Mouse (Mus musculus) embryonic facial prominence, embryonic 14.5 days (tissue): Measurements from ENCODE around the gene Cntfr. TPM values are rescaled to one million over a fixed set of nuclear protein-coding genes. Genes with fewer than 3 reads are reported as not detected.

Source experiments
- ATAC-seq: fragments of 200-750 bp; cut with Nextera tagmentation; 2 replicates; pipeline ENCODE4 v1.8.0; 2017; ENCODE audit warnings: low read depth, moderate number of reproducible peaks, moderate TSS enrichment
- DNase-seq: peaks from one replicate; pipeline ENCODE4 v3.0.0-alpha.2; 2015; ENCODE audit warnings: low spot score
- H3K27ac ChIP-seq: fragments of 300-500 bp; sonication (generic); replicated peaks from 2 replicates; pipeline ENCODE4 v1.5.1; 2014; ENCODE audit warnings: low read depth, mild to moderate bottlenecking, low read length, moderate library complexity
- H3K27me3 ChIP-seq: fragments of 300-500 bp; sonication (generic); replicated peaks from 2 replicates; pipeline ENCODE4 v1.6.1; 2014; ENCODE audit warnings: low read length; ENCODE audit not compliant: control insufficient read depth, insufficient read depth
- H3K36me3 ChIP-seq: fragments of 300-500 bp; sonication (generic); 2 replicates; pipeline ENCODE4 v1.6.1; 2014; ENCODE audit warnings: low read length, mixed read lengths; ENCODE audit not compliant: control insufficient read depth, insufficient read depth
- H3K4me1 ChIP-seq: fragments of 300-500 bp; sonication (generic); 2 replicates; pipeline ENCODE4 v1.6.1; 2014; ENCODE audit warnings: antibody characterized with exemption, low read length; ENCODE audit not compliant: control insufficient read depth, insufficient read depth
- H3K4me2 ChIP-seq: fragments of 300-500 bp; sonication (generic); 2 replicates; pipeline ENCODE4 v1.6.1; 2014; ENCODE audit warnings: low read depth, mild to moderate bottlenecking, low read length, moderate library complexity, mixed read lengths
- H3K4me3 ChIP-seq: fragments of 300-500 bp; sonication (generic); 2 replicates; pipeline ENCODE4 v1.5.1; 2014; ENCODE audit warnings: low read depth, mild to moderate bottlenecking, low read length
- H3K9ac ChIP-seq: fragments of 300-500 bp; sonication (generic); 2 replicates; pipeline ENCODE4 v1.6.1; 2014; ENCODE audit warnings: low read depth, mild to moderate bottlenecking, low read length, moderate library complexity, mixed read lengths
- H3K9me3 ChIP-seq: fragments of 300-500 bp; sonication (generic); 2 replicates; pipeline ENCODE4 v1.6.1; 2016; ENCODE audit warnings: low read length; ENCODE audit not compliant: control insufficient read depth
- WGBS: fragments of 180-500 bp; shearing (Covaris S2); extraction: QIAGEN DNeasy Blood & Tissue Kit; methylation state at CpG from one replicate; pipeline ENCODE4 v1.1.7; 2014; 5-methylcytosine and 5-hydroxymethylcytosine counted together
- polyA plus RNA-seq: library from polyadenylated mRNA; unstranded; fragments of >200 nt; fragmentation: Nextera tagmentation; extraction: Ambion mirVana; gene quantifications from 2 replicates; pipeline ENCODE4 v1.2.1, GENCODE M21; 2014

The Cntfr gene
- polyA plus RNA-seq, 1 experiment from 2014 or later, result 12.8 TPM

- Histone ChIP-seq H3K9me3 (no peaks in the 10 kb centered on the region), H3K4me1 (peaks cover 18% of the 10 kb centered on the region), H3K4me3 (no peak overlapping the region), H3K27ac (no peak overlapping the region), H3K27me3 (0 out of 2 replicates have a peak, but pooled peaks cover 4% of the 10 kb centered on the region), H3K36me3 (no peaks in the 10 kb centered on the region), H3K4me2 (no peak overlapping the region), H3K9ac (no peak overlapping the region)
- no peak for DNase-seq
- ATAC-seq, result no peak
- WGBS, result 63% methylated on average over 6 of the region's 6 CpGs
Observed at GRCm38 (mm10) chr4:41641199-41641822, 55.6 kb downstream of the Cntfr start.

GRCm38 (mm10) chr4:41639913-41640507, 56.9 kb downstream of the Cntfr start, which contains the start of gene Enho:
Gene Enho, minus strand, starts transcription at chr4:41640324.
- DNase-seq, result peak; percentile 95

GRCm38 (mm10) chr4:41639214-41639841, 57.6 kb downstream of the Cntfr start:
- 11% methylated on average over 10 of the region's 10 CpGs for WGBS
- no peak for ATAC-seq

More at GRCm38 (mm10) chr4:41639913-41640507, 56.9 kb downstream of the Cntfr start, which contains the start of gene Enho:
- Histone ChIP-seq H3K9me3 (no peaks in the 10 kb centered on the region), H3K36me3 (no peaks in the 10 kb centered on the region), H3K27me3 (0 out of 2 replicates have a peak, but pooled peaks cover 4% of the 10 kb centered on the region), H3K4me1 (peaks cover 26% of the 10 kb centered on the region), H3K9ac (peak within 1 kb of the TSS; percentile 81), H3K27ac (peak within 1 kb of the TSS; percentile 70), H3K4me2 (peak within 1 kb of the TSS; percentile 92), H3K4me3 (peak within 1 kb of the TSS; percentile 66)
- WGBS, result under 1% methylated on average over 47 of the region's 74 CpGs
- ATAC-seq, result peak; percentile 94

GRCm38 (mm10) chr4:41638828-41639213, 58.1 kb downstream of the Cntfr start:
- peak overlapping the region; percentile 66 for H3K4me3 ChIP-seq
- 0 out of 2 replicates have a peak, but pooled peaks cover 4% of the 10 kb centered on the region for H3K27me3 ChIP-seq
- H3K4me2 ChIP-seq, result peak overlapping the region; percentile 92
- no peaks in the 10 kb centered on the region for H3K36me3 ChIP-seq
- no peak for DNase-seq
- H3K27ac ChIP-seq, result no peak overlapping the region
- H3K4me1 ChIP-seq, result peaks cover 26% of the 10 kb centered on the region
- 74% methylated on average over 6 of the region's 6 CpGs for WGBS
- H3K9ac ChIP-seq, result peak overlapping the region; percentile 81
- no peaks in the 10 kb centered on the region for H3K9me3 ChIP-seq
- ATAC-seq, result no peak

More at GRCm38 (mm10) chr4:41639214-41639841, 57.6 kb downstream of the Cntfr start:
- Histone ChIP-seq H3K9me3 (no peaks in the 10 kb centered on the region), H3K27ac (peak overlapping the region; percentile 70), H3K36me3 (no peaks in the 10 kb centered on the region), H3K4me3 (peak overlapping the region; percentile 66), H3K27me3 (0 out of 2 replicates have a peak, but pooled peaks cover 4% of the 10 kb centered on the region), H3K4me1 (peaks cover 26% of the 10 kb centered on the region), H3K9ac (peak overlapping the region; percentile 81), H3K4me2 (peak overlapping the region; percentile 92)
- no peak for DNase-seq

GRCm38 (mm10) chr4:41638186-41638731, 58.6 kb downstream of the Cntfr start:
- Histone ChIP-seq H3K4me3 (no peak overlapping the region), H3K9ac (no peak overlapping the region), H3K36me3 (no peaks in the 10 kb centered on the region), H3K4me2 (no peak overlapping the region; the same call in 1 of the 2 replicates), H3K27me3 (0 out of 2 replicates have a peak, but pooled peaks cover 4% of the 10 kb centered on the region), H3K4me1 (peaks cover 26% of the 10 kb centered on the region), H3K27ac (no peak overlapping the region), H3K9me3 (no peaks in the 10 kb centered on the region)
- WGBS, result 93% methylated on average over 10 of the region's 10 CpGs
- ATAC-seq, result no peak
- no peak for DNase-seq

- no peaks in the 10 kb centered on the region for H3K9me3 ChIP-seq
- H3K36me3 ChIP-seq, result no peaks in the 10 kb centered on the region
- 0 out of 2 replicates have a peak, but pooled peaks cover 4% of the 10 kb centered on the region for H3K27me3 ChIP-seq
- no peak overlapping the region for H3K4me2 ChIP-seq
- no peak overlapping the region for H3K4me3 ChIP-seq
- DNase-seq (no peak), ATAC-seq (no peak)
- no peak overlapping the region for H3K9ac ChIP-seq
- peaks cover 35% of the 10 kb centered on the region for H3K4me1 ChIP-seq
- 72% methylated on average over 10 of the region's 10 CpGs for WGBS
- 0 out of 2 replicates have a peak overlapping the region, but pooled peaks have one; percentile 61 for H3K27ac ChIP-seq
Observed at GRCm38 (mm10) chr4:41636882-41637635, 59.8 kb downstream of the Cntfr start.

GRCm38 (mm10) chr4:41636366-41636765, 60.5 kb downstream of the Cntfr start:
- Histone ChIP-seq H3K4me2 (no peak overlapping the region), H3K4me3 (no peak overlapping the region), H3K36me3 (no peaks in the 10 kb centered on the region), H3K9ac (no peak overlapping the region), H3K9me3 (no peaks in the 10 kb centered on the region), H3K27me3 (0 out of 2 replicates have a peak, but pooled peaks cover 4% of the 10 kb centered on the region), H3K4me1 (peaks cover 42% of the 10 kb centered on the region), H3K27ac (peak overlapping the region; percentile 61; the same call in 1 of the 2 replicates)
- ATAC-seq (no peak), DNase-seq (no peak)
- WGBS, result 29% methylated on average over 7 of the region's 7 CpGs

- ATAC-seq (no peak), DNase-seq (peak; percentile 77)
- H3K9ac ChIP-seq, result no peak overlapping the region
- no peak overlapping the region for H3K4me3 ChIP-seq
- peak overlapping the region; percentile 61; the same call in 1 of the 2 replicates for H3K27ac ChIP-seq
- H3K4me2 ChIP-seq, result no peak overlapping the region
- H3K36me3 ChIP-seq, result no peaks in the 10 kb centered on the region
- WGBS, result 32% methylated on average over 2 of the region's 2 CpGs
- H3K4me1 ChIP-seq, result peaks cover 47% of the 10 kb centered on the region
- no peaks in the 10 kb centered on the region for H3K9me3 ChIP-seq
- H3K27me3 ChIP-seq, result 0 out of 2 replicates have a peak, but pooled peaks cover 4% of the 10 kb centered on the region
Observed at GRCm38 (mm10) chr4:41635906-41636305, 61.0 kb downstream of the Cntfr start.
